Mouse (Mus musculus) olfactory bulb, adult 2 months (tissue): ENCODE results near the gene Olfr414. TPM values are rescaled to one million over a fixed set of nuclear protein-coding genes. Genes with fewer than 3 reads are reported as not detected.

Experiments used
- H3K27ac ChIP-seq: fragments of 200-500 bp; 2 replicates; pipeline ENCODE4 v1.5.1; 2012; ENCODE audit warnings: low read depth, low read length; ENCODE audit not compliant: insufficient read depth
- H3K4me1 ChIP-seq: fragments of 200-500 bp; 2 replicates; pipeline ENCODE4 v1.6.1; 2012; ENCODE audit warnings: low read length; ENCODE audit not compliant: control insufficient read depth, insufficient read depth
- H3K4me3 ChIP-seq: fragments of 200-500 bp; 2 replicates; pipeline ENCODE4 v1.5.1; 2012; ENCODE audit warnings: mild to moderate bottlenecking, low read depth, low read length, moderate library complexity; ENCODE audit not compliant: insufficient read depth
- CTCF ChIP-seq: fragments of 200-500 bp; IDR thresholded peaks from 2 replicates; pipeline ENCODE4 v1.5.1; 2012; ENCODE audit warnings: low read depth, mild to moderate bottlenecking, low read length, moderate library complexity; ENCODE audit not compliant: insufficient read depth
- POLR2A ChIP-seq: fragments of 200-500 bp; IDR thresholded peaks from 2 replicates; pipeline ENCODE4 v1.6.1; 2012; ENCODE audit warnings: mild to moderate bottlenecking, low read depth, low read length, moderate library complexity; ENCODE audit not compliant: insufficient read depth
- WGBS: fragments of 180-500 bp; shearing (Covaris S2); methylation state at CpG from one replicate; pipeline ENCODE4 v1.1.7; 2018; 5-methylcytosine and 5-hydroxymethylcytosine counted together
- polyA plus RNA-seq: library from polyadenylated mRNA; stranded (reverse); fragments of >200 nt; gene quantifications from 2 replicates; pipeline ENCODE4 v1.2.4, GENCODE M21; 2012; ENCODE audit warnings: low replicate concordance; ENCODE audit not compliant: missing spikeins, insufficient read depth, insufficient read length

The Olfr414 gene
- not detected in 2 replicates for polyA plus RNA-seq

DNA sequence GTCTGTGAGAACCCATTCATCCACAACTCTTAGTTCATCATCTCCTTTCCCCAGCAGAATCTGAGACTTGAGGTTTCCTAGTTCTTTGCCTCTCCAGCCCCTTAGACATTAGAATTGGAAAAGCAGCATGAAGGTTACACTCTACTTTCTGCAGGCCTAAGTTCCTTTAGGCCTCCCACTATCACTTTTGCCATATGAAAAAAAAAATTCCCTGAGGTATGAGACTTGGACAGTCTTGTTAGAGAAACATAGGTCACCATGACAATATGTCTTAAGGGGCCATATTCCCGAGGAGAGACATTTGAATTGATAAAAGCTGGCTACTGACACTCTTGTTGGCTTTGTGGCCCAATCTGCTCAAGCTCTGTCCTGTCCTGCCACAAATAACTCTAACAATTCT, at the start of gene Olfr414:
Gene Olfr414, plus strand, starts transcription at position 301 of the 400 bp plus-strand sequence.
- 67% methylated on average over 1 of the region's 1 CpGs for WGBS
- H3K27ac ChIP-seq: no peak within 1 kb of the TSS
- TF ChIP-seq POLR2A (no peak), CTCF (no peak)
- no peak within 1 kb of the TSS for H3K4me3 ChIP-seq
- no peaks in the 10 kb centered on the region for H3K4me1 ChIP-seq

GRCm38 (mm10) chr1:174390746-174391145, 33.1 kb upstream of the Olfr414 start, which contains the start of gene Olfr248:
Gene Olfr248, plus strand, starts transcription at chr1:174391046.
- Histone ChIP-seq H3K4me3 (no peak within 1 kb of the TSS), H3K4me1 (no peaks in the 10 kb centered on the region), H3K27ac (no peak within 1 kb of the TSS)
- 81% methylated on average over 2 of the region's 2 CpGs for WGBS
- TF ChIP-seq CTCF: no peak
- TF ChIP-seq POLR2A: no peak

- no peak for TF ChIP-seq POLR2A
- Histone ChIP-seq H3K4me3 (no peak overlapping the region), H3K4me1 (no peaks in the 10 kb centered on the region), H3K27ac (no peak overlapping the region)
- WGBS: 90% methylated on average over 4 of the region's 4 CpGs
Observed at GRCm38 (mm10) chr1:174422959-174423358, 905 bp upstream of the Olfr414 start.

GRCm38 (mm10) chr1:174426180-174426986, 2.5 kb downstream of the Olfr414 start:
- H3K27ac ChIP-seq: no peak overlapping the region
- WGBS: 67% methylated on average over 3 of the region's 3 CpGs
- no peak for TF ChIP-seq CTCF
- no peak for TF ChIP-seq POLR2A
- no peaks in the 10 kb centered on the region for H3K4me1 ChIP-seq
- H3K4me3 ChIP-seq: no peak overlapping the region

DNA sequence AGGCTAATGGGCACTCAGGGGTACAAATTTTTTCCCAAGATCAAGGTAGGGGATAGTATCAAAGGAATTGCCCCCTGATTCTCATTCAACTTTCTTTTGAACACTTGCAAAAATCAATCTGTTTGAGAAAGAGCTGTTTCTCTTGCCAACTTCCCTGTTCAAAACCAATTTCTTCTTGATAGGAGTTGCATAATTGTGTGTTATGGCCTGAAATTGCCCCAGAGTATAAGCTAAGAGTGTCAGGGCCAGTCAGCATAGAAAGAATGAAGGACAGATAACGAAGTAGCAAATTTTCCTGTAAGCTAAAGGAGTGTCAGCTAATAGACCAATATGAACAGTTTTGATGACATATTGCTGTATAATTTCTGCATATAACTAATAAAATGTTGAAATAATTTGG, 3.5 kb downstream of the Olfr414 start:
- TF ChIP-seq POLR2A (no peak), CTCF (no peak)
- Histone ChIP-seq H3K4me3 (no peak overlapping the region), H3K27ac (no peak overlapping the region), H3K4me1 (no peaks in the 10 kb centered on the region)
- WGBS: 93% methylated on average over 1 of the region's 1 CpGs

- WGBS: 92% methylated on average over 2 of the region's 2 CpGs
- Histone ChIP-seq H3K4me3 (no peak overlapping the region), H3K27ac (no peak overlapping the region), H3K4me1 (no peaks in the 10 kb centered on the region)
- TF ChIP-seq POLR2A: no peak
- no peak for TF ChIP-seq CTCF
Observed at GRCm38 (mm10) chr1:174428407-174428806, 4.5 kb downstream of the Olfr414 start.

GRCm38 (mm10) chr1:174434121-174434520, 10.3 kb downstream of the Olfr414 start:
- no peak overlapping the region for H3K27ac ChIP-seq
- H3K4me1 ChIP-seq: no peaks in the 10 kb centered on the region
- no peak for TF ChIP-seq CTCF
- no peak for TF ChIP-seq POLR2A
- H3K4me3 ChIP-seq: no peak overlapping the region
- 47% methylated on average over 1 of the region's 1 CpGs for WGBS

- TF ChIP-seq CTCF (no peak), POLR2A (no peak)
- Histone ChIP-seq H3K4me1 (no peaks in the 10 kb centered on the region), H3K27ac (no peak within 1 kb of the TSS), H3K4me3 (no peak within 1 kb of the TSS)
- 63% methylated on average over 1 of the region's 1 CpGs for WGBS
Observed at GRCm38 (mm10) chr1:174441782-174442181, 17.9 kb downstream of the Olfr414 start, which contains the start of gene Olfr220. Gene Olfr220, plus strand, starts transcription at chr1:174442082.

GRCm38 (mm10) chr1:174455100-174455499, 31.2 kb downstream of the Olfr414 start:
- H3K4me3 ChIP-seq: no peak overlapping the region
- no peak for TF ChIP-seq CTCF
- TF ChIP-seq POLR2A: no peak
- H3K27ac ChIP-seq: no peak overlapping the region
- 93% methylated on average over 2 of the region's 2 CpGs for WGBS
- H3K4me1 ChIP-seq: no peaks in the 10 kb centered on the region
